Mouse (Mus musculus): Measurements from ENCODE around the gene Zc3h10.

Gene Zc3h10

DNA sequence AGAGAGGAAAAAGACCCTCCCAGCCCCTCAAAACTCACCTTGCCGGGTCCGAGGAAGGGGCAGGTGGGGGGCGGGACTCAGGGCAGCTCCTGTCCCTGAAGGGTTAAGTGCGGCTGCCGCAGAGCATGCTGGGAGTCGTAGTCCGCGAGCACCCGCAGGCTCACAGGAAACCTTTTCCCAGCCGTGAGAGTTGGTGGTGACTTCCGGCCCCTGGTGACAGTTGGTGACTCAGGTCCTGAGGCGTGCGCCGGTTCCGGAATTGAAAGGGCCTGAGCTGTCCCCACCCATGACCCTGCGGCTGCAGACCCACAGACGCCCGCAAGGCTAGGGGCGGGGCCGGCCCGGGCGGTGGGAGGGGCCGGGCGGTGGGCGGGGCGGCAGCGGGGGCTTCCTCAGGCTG is 49.0 kb downstream of the Zc3h10 start, which contains the start of gene Myl6b:
Gene Myl6b, minus strand, starts transcription at position 96 of the 400 bp plus-strand sequence.
- in situ Hi-C loops (cut with MboI, MseI): loop anchor here in 1 of 2 experiments (25.0 kb wide), 1 partner anchor 836 kb away; the partner anchor contains the start of genes Nab2 and Nemp1

DNA sequence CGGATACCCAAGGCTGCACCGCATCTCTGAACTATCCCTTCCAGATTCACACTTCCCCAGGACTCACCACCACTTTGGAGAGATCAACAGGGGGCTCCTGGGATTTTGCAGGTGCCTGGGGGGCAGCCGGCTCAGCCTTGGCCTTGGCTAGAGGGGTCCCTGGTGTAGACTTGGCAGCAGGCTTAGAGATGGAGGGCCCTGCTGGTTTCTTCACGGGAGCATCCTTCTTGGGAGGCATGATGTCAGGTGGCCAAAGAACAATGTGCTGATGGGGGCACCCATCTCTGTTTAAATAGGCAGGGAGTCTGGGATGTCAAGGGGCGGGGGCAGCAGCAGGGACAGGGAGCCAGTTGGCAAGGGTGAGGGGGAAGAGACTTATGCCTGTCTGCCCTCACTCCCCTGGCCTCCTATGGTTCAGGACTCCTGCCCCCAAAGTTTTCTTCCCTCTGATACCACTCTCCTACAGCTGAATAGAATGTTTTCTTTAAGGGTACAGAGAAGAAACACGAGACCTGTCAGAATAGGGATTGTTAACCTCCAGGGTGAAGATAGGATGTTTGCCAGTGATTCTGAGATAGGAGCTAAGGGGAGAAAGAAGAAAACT is 50.3 kb downstream of the Zc3h10 start:
- in situ Hi-C loops (cut with MboI, MseI): loop anchor here in 1 of 2 experiments (25.0 kb wide), 1 partner anchor 835 kb away; the partner anchor contains the start of genes Nab2 and Nemp1

- in situ Hi-C loops (cut with MboI, MseI): loop anchor here in 1 of 2 experiments (25.0 kb wide), 1 partner anchor 834 kb away; the partner anchor contains the start of genes Nab2 and Nemp1
These were observed 51.0 kb downstream of the Zc3h10 start for GRCm38 (mm10) chr10:128496509-128497077.

DNA sequence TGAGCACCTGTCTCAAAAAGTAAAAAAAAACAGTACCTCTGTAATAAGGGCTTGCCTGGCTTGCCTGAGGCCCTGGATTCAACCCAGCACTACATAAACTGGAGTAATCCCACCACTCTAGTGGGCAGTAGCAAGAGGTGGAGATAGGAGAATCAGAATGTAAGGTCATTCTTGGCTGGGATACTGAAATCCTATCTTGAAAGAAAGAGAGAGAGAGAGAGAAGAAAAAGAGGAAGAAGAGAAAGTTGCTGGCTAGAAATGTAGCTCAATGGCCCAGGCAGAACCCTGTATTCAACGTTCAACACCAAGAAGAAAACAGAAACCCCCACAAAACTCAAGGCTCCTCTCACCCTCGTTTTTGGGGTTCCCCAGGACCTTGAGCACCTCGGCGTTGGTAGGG is 51.7 kb downstream of the Zc3h10 start:
- in situ Hi-C loops (cut with MboI, MseI): loop anchor here in 1 of 2 experiments (25.0 kb wide), 1 partner anchor 834 kb away; the partner anchor contains the start of genes Nab2 and Nemp1

DNA sequence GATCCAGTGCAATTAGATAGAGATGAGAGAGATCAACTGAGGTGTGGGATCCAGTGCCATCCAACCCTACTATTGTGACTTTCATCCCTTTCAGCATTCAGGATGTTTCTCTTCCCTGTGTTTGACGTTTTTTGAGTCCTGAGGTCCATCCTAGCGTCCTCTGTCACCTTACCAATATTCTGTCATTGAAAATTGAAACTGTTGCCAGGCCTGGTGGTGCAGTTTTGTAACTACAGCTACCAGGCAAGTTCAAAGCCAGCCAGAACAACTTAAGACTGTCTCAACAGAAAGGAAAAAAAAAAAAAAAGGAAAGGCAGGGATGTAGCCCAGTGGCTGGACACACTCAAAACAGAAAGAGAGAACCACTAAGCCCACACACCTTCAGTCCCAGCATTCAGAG is 52.3 kb downstream of the Zc3h10 start:
- in situ Hi-C loops (cut with MboI, MseI): loop anchor here in 1 of 2 experiments (25.0 kb wide), 1 partner anchor 833 kb away; the partner anchor contains the start of genes Nab2 and Nemp1

DNA sequence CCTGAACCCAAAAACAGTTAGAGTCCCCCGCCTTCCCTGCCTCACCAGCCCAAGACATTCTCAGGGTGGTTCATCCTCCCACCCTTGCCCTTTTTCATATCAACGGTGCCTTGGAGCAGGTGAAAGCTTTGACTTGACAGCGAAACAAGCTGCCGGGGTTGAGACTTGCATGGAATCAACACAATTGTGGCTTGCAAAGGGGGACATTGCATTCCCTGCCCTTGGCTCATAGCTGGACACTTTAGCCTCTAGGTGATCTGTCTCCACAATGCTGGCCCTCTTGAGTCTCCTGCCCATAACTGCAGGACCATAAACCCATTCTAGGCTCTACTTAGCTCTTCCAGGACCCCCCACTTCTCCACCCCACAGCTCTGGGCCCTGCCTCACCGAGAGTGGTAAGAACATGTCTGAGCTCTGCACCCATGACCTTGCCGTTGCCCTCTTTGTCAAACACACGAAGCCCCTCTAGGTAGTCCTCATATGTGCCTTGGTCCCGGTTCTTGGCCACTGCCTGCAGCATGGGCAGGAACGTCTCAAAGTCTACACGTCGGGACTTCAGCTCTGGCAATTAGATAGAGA is 52.8 kb downstream of the Zc3h10 start:
- in situ Hi-C loops (cut with MboI, MseI): loop anchor here in 1 of 2 experiments (25.0 kb wide), 1 partner anchor 832 kb away; the partner anchor contains the start of genes Nab2 and Nemp1

GRCm38 (mm10) chr10:128493695-128494666 is 53.6 kb downstream of the Zc3h10 start, which contains the start of gene Myl6:
Gene Myl6 (minus strand): TSS chr10:128494145.
- in situ Hi-C loops (cut with MboI, MseI): loop anchor here in 1 of 2 experiments (25.0 kb wide), 1 partner anchor 832 kb away; the partner anchor contains the start of genes Nab2 and Nemp1

DNA sequence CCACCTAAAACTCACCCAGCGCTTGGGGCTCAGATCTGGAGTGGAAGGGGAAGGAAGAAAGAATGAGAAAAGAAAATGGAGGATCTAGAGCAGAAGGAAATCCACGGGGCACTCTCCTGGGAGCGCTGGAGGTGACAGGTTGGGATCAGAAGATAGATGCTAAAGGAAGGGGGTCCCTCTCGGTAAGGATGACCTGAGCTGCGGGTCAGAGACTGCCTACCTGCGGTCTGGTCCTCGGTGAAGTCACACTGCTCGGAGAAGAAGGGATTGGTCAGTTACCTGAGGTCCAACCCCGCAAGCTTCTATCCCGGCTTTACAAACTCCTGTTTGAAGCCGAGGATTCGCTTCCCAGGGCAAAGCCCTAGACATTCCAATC is 54.3 kb downstream of the Zc3h10 start:
- in situ Hi-C loops (cut with MboI, MseI): loop anchor here in 1 of 2 experiments (25.0 kb wide), 1 partner anchor 831 kb away; the partner anchor contains the start of genes Nab2 and Nemp1

- in situ Hi-C loops (cut with MboI, MseI): loop anchor here in 1 of 2 experiments (25.0 kb wide), 1 partner anchor 830 kb away; the partner anchor contains the start of genes Nab2 and Nemp1
These were observed 54.8 kb downstream of the Zc3h10 start for GRCm38 (mm10) chr10:128492633-128493311.

DNA sequence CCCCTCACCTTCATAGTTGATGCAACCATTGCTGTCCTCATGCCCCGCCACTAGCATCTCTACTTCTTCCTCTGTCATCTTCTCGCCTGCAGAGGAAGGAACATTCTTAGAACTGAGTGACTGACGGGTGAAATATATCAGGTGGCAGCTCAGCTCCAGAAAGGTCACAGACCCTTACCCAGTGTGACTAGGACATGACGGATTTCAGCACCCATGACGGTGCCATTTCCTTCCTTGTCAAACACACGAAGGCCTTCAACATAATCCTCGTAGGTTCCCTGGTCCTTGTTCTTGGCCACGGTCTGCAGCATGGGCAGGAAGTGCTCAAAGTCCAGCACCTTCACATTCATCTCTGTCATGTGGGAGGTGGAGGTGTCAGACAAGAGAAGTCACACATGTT is 55.5 kb downstream of the Zc3h10 start:
- in situ Hi-C loops (cut with MboI, MseI): loop anchor here in 1 of 2 experiments (25.0 kb wide), 1 partner anchor 830 kb away; the partner anchor contains the start of genes Nab2 and Nemp1

Data from T-helper 17 cell (primary cell).